ENCODE assay signal across 12 mouse cellular contexts in genomic region chr14:68935303-68935662, GRCm38 (mm10).
DNase-seq lines count a peak whose midpoint lies in the region; ATAC-seq and TF ChIP-seq lines count a peak whose summit lies in the region.
"Had no signal": no experiment of that assay in that cellular context is flagged by ENCODE, and none has a peak within 500 bp of the region (broad histone marks: within the 10 kb centered on the region; RNA-seq: fewer than 3 reads in every experiment).

No protein-coding gene starts in this region.

- H3K4me2 ChIP-seq in heart, embryonic 13.5 days: peak overlapping the region; percentile 52; the same call in 1 of the 2 replicates
- no peak overlapping the region for H3K4me2 ChIP-seq in heart, embryonic 11.5 days
- H3K4me2 ChIP-seq in midbrain, embryonic 13.5 days (replicated peaks): no peak overlapping the region
- no peak overlapping the region for H3K4me2 ChIP-seq in midbrain, postnatal 0 days (ENCODE audit: low read depth, low read length, poor library complexity, severe bottlenecking)
- H3K4me2 ChIP-seq in hindbrain, postnatal 0 days (ENCODE audit: low read depth, low read length): peak overlapping the region; percentile 33; the same call in 1 of the 2 replicates
- peak overlapping the region; percentile 38 for H3K4me2 ChIP-seq in neural tube, embryonic 13.5 days

- no peak overlapping the region for H3K9ac ChIP-seq in heart, embryonic 13.5 days
- H3K9ac ChIP-seq in heart, embryonic 11.5 days (ENCODE audit: low read depth, low read length): no peak overlapping the region
- H3K9ac ChIP-seq in midbrain, embryonic 13.5 days (replicated peaks): no peak overlapping the region
- no peak overlapping the region for H3K9ac ChIP-seq in midbrain, postnatal 0 days (replicated peaks; ENCODE audit: low read length, poor library complexity, severe bottlenecking)
- H3K9ac ChIP-seq in hindbrain, postnatal 0 days (replicated peaks; ENCODE audit: low read length): no peak overlapping the region
- H3K9ac ChIP-seq in neural tube, embryonic 13.5 days: no peak overlapping the region

- no peaks in the 10 kb centered on the region for H3K9me3 ChIP-seq in heart, embryonic 13.5 days
- no peaks in the 10 kb centered on the region for H3K9me3 ChIP-seq in heart, embryonic 11.5 days (replicated peaks; ENCODE audit: control insufficient read depth, low read length)
- H3K9me3 ChIP-seq in midbrain, embryonic 13.5 days: no peaks in the 10 kb centered on the region
- no peaks in the 10 kb centered on the region for H3K9me3 ChIP-seq in midbrain, postnatal 0 days (ENCODE audit: low read length)
- H3K9me3 ChIP-seq in hindbrain, postnatal 0 days (ENCODE audit: low read length): no peaks in the 10 kb centered on the region
- no peaks in the 10 kb centered on the region for H3K9me3 ChIP-seq in neural tube, embryonic 13.5 days

- WGBS in heart, embryonic 13.5 days: 71% methylated on average over 6 of the region's 6 CpGs
- 73% methylated on average over 6 of the region's 6 CpGs for WGBS in heart, embryonic 11.5 days (ENCODE audit: insufficient replicate concordance)
- 86% methylated on average over 6 of the region's 6 CpGs for WGBS in midbrain, embryonic 13.5 days
- 77% methylated on average over 6 of the region's 6 CpGs for WGBS in midbrain, postnatal 0 days
- 61% methylated on average over 6 of the region's 6 CpGs for WGBS in hindbrain, postnatal 0 days
- WGBS in neural tube, embryonic 13.5 days: 59% methylated on average over 6 of the region's 6 CpGs

- H3K27me3 ChIP-seq in heart, embryonic 13.5 days (replicated peaks): no peaks in the 10 kb centered on the region
- H3K27me3 ChIP-seq in heart, embryonic 11.5 days (ENCODE audit: control insufficient read depth, insufficient read depth, low read length): no peaks in the 10 kb centered on the region
- no peaks in the 10 kb centered on the region for H3K27me3 ChIP-seq in midbrain, embryonic 13.5 days
- no peaks in the 10 kb centered on the region for H3K27me3 ChIP-seq in midbrain, postnatal 0 days (ENCODE audit: insufficient read depth, low read length)
- H3K27me3 ChIP-seq in hindbrain, postnatal 0 days (ENCODE audit: insufficient read depth, low read length): no peaks in the 10 kb centered on the region
- H3K27me3 ChIP-seq in neural tube, embryonic 13.5 days: 0 out of 2 replicates have a peak, but pooled peaks cover 3% of the 10 kb centered on the region

- no peak for TF ChIP-seq CTCF in midbrain, postnatal 0 days (IDR thresholded peaks at IDR 0.05)
- no peak for TF ChIP-seq CTCF in hindbrain, postnatal 0 days (IDR thresholded peaks at IDR 0.05; ENCODE audit: low read depth)

- DNase-seq in midbrain, postnatal 0 days (ENCODE audit: low spot score): no peak
- DNase-seq in hindbrain, postnatal 0 days (ENCODE audit: low spot score): no peak
- no peak for DNase-seq in lung, postnatal 10 days
- no peak for DNase-seq in layer of hippocampus, adult 18-20 months (ENCODE audit: low spot score in 2 of 2)
- DNase-seq: adrenal gland, postnatal 10 days; cerebellum, adult 9-10 months; gastrocnemius, postnatal 14 days; right cerebral cortex, postnatal 25 days had no signal

- H3K27ac ChIP-seq in heart, embryonic 13.5 days (replicated peaks): no peak overlapping the region
- no peak overlapping the region for H3K27ac ChIP-seq in heart, embryonic 11.5 days (ENCODE audit: low read depth, low read length)
- no peak overlapping the region for H3K27ac ChIP-seq in midbrain, embryonic 13.5 days
- H3K27ac ChIP-seq in midbrain, postnatal 0 days (ENCODE audit: low read depth, low read length): no peak overlapping the region
- H3K27ac ChIP-seq in hindbrain, postnatal 0 days: no peak overlapping the region
- H3K27ac ChIP-seq in neural tube, embryonic 13.5 days (replicated peaks): peak overlapping the region; percentile 81

- peaks cover 22% of the 10 kb centered on the region for H3K4me1 ChIP-seq in heart, embryonic 13.5 days
- peaks cover 5% of the 10 kb centered on the region; the same call in 1 of the 2 replicates for H3K4me1 ChIP-seq in heart, embryonic 11.5 days (ENCODE audit: control insufficient read depth, insufficient read depth, low read length)
- H3K4me1 ChIP-seq in midbrain, embryonic 13.5 days (replicated peaks): peaks cover 13% of the 10 kb centered on the region
- peaks cover 8% of the 10 kb centered on the region; the same call in 1 of the 2 replicates for H3K4me1 ChIP-seq in midbrain, postnatal 0 days (ENCODE audit: insufficient read depth, low read length)
- H3K4me1 ChIP-seq in hindbrain, postnatal 0 days (ENCODE audit: insufficient read depth, low read length): 0 out of 2 replicates have a peak, but pooled peaks cover 7% of the 10 kb centered on the region
- peaks cover 23% of the 10 kb centered on the region for H3K4me1 ChIP-seq in neural tube, embryonic 13.5 days (replicated peaks)

- H3K36me3 ChIP-seq in heart, embryonic 13.5 days: no peaks in the 10 kb centered on the region
- H3K36me3 ChIP-seq in heart, embryonic 11.5 days (ENCODE audit: control insufficient read depth, insufficient read depth, low read length): no peaks in the 10 kb centered on the region
- no peaks in the 10 kb centered on the region for H3K36me3 ChIP-seq in midbrain, embryonic 13.5 days
- H3K36me3 ChIP-seq in midbrain, postnatal 0 days (ENCODE audit: insufficient read depth, low read length): no peaks in the 10 kb centered on the region
- no peaks in the 10 kb centered on the region for H3K36me3 ChIP-seq in hindbrain, postnatal 0 days (ENCODE audit: insufficient read depth, low read length)
- no peaks in the 10 kb centered on the region for H3K36me3 ChIP-seq in neural tube, embryonic 13.5 days

- no peak for ATAC-seq in heart, embryonic 13.5 days (ENCODE audit: extremely low read depth, insufficient number of reproducible peaks, low FRiP score, low TSS enrichment)
- ATAC-seq in heart, embryonic 11.5 days (replicated peaks; ENCODE audit: insufficient number of reproducible peaks, low FRiP score, low TSS enrichment): no peak
- ATAC-seq in midbrain, embryonic 13.5 days: peak; percentile 60; the same call in 1 of the 2 replicates
- ATAC-seq in midbrain, postnatal 0 days (ENCODE audit: low FRiP score): no peak
- no peak for ATAC-seq in hindbrain, postnatal 0 days
- peak; percentile 62 for ATAC-seq in neural tube, embryonic 13.5 days (ENCODE audit: low read depth)

- H3K4me3 ChIP-seq in heart, embryonic 13.5 days: no peak overlapping the region
- no peak overlapping the region for H3K4me3 ChIP-seq in heart, embryonic 11.5 days (ENCODE audit: low read depth, low read length)
- H3K4me3 ChIP-seq in midbrain, embryonic 13.5 days (replicated peaks): no peak overlapping the region
- no peak overlapping the region for H3K4me3 ChIP-seq in midbrain, postnatal 0 days (ENCODE audit: low read depth, low read length)
- H3K4me3 ChIP-seq in hindbrain, postnatal 0 days (ENCODE audit: low read length): no peak overlapping the region
- no peak overlapping the region for H3K4me3 ChIP-seq in neural tube, embryonic 13.5 days

Comparison
In these comparisons a context has a peak if more than half of its experiments do, and no peak if none do; other contexts are left out.
1. ATAC-seq: peak in midbrain, embryonic 13.5 days (single experiment) and neural tube, embryonic 13.5 days (single experiment); none in heart, embryonic 13.5 days (single experiment), heart, embryonic 11.5 days (single experiment), midbrain, postnatal 0 days (single experiment) and hindbrain, postnatal 0 days (single experiment).
2. H3K4me2 ChIP-seq: peak in heart, embryonic 13.5 days (single experiment), hindbrain, postnatal 0 days (single experiment) and neural tube, embryonic 13.5 days (single experiment); none in heart, embryonic 11.5 days (single experiment), midbrain, embryonic 13.5 days (single experiment) and midbrain, postnatal 0 days (single experiment).